Mouse (Mus musculus): Measurements from ENCODE around the gene Nhs. TPM values are rescaled to one million over a fixed set of nuclear protein-coding genes. Genes with fewer than 3 reads are reported as not detected.

The Nhs gene
- polyA plus RNA-seq (2014; fragmentation: Nextera tagmentation; extraction: Ambion mirVana) = 4.3 and 4.4 TPM in 2 replicates

GRCm38 (mm10) chrX:162159637-162160611 lies at the start of gene Nhs:
Gene Nhs, minus strand, starts transcription at chrX:162159730.
- Histone ChIP-seq H3K4me3 (replicated peaks; ENCODE audit: low read length) (peak within 1 kb of the TSS; percentile 63), H3K4me2 (replicated peaks) (peak within 1 kb of the TSS; percentile 60), H3K36me3 (replicated peaks; ENCODE audit: control insufficient read depth, insufficient read depth) (no peaks in the 10 kb centered on the region), H3K4me1 (replicated peaks; ENCODE audit: control insufficient read depth, insufficient read depth, low read length) (no peaks in the 10 kb centered on the region), H3K9ac (peak within 1 kb of the TSS; percentile 81), H3K27me3 (ENCODE audit: control insufficient read depth, insufficient read depth, low read length) (peaks cover 15% of the 10 kb centered on the region; the same call in 1 of the 2 replicates), H3K27ac (peak within 1 kb of the TSS; percentile 71), H3K9me3 (ENCODE audit: control insufficient read depth, low read length) (no peaks in the 10 kb centered on the region)
- 25% methylated on average over 56 of the region's 61 CpGs for WGBS
- peak; percentile 71 for DNase-seq (ENCODE audit: low spot score)
- peak; percentile 85 for ATAC-seq (ENCODE audit: low FRiP score)

- Histone ChIP-seq H3K9me3 (ENCODE audit: control insufficient read depth, low read length) (no peaks in the 10 kb centered on the region), H3K27me3 (ENCODE audit: control insufficient read depth, insufficient read depth, low read length) (0 out of 2 replicates have a peak, but pooled peaks cover 5% of the 10 kb centered on the region), H3K9ac (no peak overlapping the region), H3K4me2 (replicated peaks) (no peak overlapping the region), H3K4me1 (replicated peaks; ENCODE audit: control insufficient read depth, insufficient read depth, low read length) (no peaks in the 10 kb centered on the region), H3K36me3 (replicated peaks; ENCODE audit: control insufficient read depth, insufficient read depth) (no peaks in the 10 kb centered on the region), H3K27ac (no peak overlapping the region), H3K4me3 (replicated peaks; ENCODE audit: low read length) (no peak overlapping the region)
- 86% methylated on average over 2 of the region's 2 CpGs for whole genome bisulfite sequencing
- ATAC-seq (ENCODE audit: low FRiP score) (no peak), DNase-seq (ENCODE audit: low spot score) (no peak)
Observed at GRCm38 (mm10) chrX:162206350-162206884, 46.9 kb upstream of the Nhs start.

- 21% methylated on average over 61 of the region's 80 CpGs for WGBS
- no peaks in the 10 kb centered on the region for H3K36me3 ChIP-seq (replicated peaks; ENCODE audit: control insufficient read depth, insufficient read depth)
Observed at GRCm38 (mm10) chrX:162158743-162159636, 540 bp downstream of the Nhs start.

GRCm38 (mm10) chrX:162158142-162158541 lies 1.4 kb downstream of the Nhs start:
- H3K27me3 ChIP-seq (ENCODE audit: control insufficient read depth, insufficient read depth, low read length) = peaks cover 28% of the 10 kb centered on the region
- no peaks in the 10 kb centered on the region for H3K36me3 ChIP-seq (replicated peaks; ENCODE audit: control insufficient read depth, insufficient read depth)
- ATAC-seq (ENCODE audit: low FRiP score) (no peak), DNase-seq (ENCODE audit: low spot score) (no peak)
- no peak overlapping the region for H3K27ac ChIP-seq
- WGBS = 45% methylated on average over 5 of the region's 5 CpGs
- peak overlapping the region; percentile 63 for H3K4me3 ChIP-seq (replicated peaks; ENCODE audit: low read length)
- H3K4me1 ChIP-seq (replicated peaks; ENCODE audit: control insufficient read depth, insufficient read depth, low read length) = no peaks in the 10 kb centered on the region
- H3K9me3 ChIP-seq (ENCODE audit: control insufficient read depth, low read length) = no peaks in the 10 kb centered on the region
- H3K9ac ChIP-seq = peak overlapping the region; percentile 81
- peak overlapping the region; percentile 60 for H3K4me2 ChIP-seq (replicated peaks)

More at GRCm38 (mm10) chrX:162158743-162159636, 540 bp downstream of the Nhs start:
- H3K4me2 ChIP-seq (replicated peaks) = peak overlapping the region; percentile 60
- H3K4me1 ChIP-seq (replicated peaks; ENCODE audit: control insufficient read depth, insufficient read depth, low read length) = no peaks in the 10 kb centered on the region
- peak overlapping the region; percentile 71 for H3K27ac ChIP-seq
- no peaks in the 10 kb centered on the region for H3K9me3 ChIP-seq (ENCODE audit: control insufficient read depth, low read length)
- peak overlapping the region; percentile 81 for H3K9ac ChIP-seq
- DNase-seq (ENCODE audit: low spot score) (peak; percentile 34), ATAC-seq (ENCODE audit: low FRiP score) (peak; percentile 69)
- peak overlapping the region; percentile 63 for H3K4me3 ChIP-seq (replicated peaks; ENCODE audit: low read length)
- peaks cover 22% of the 10 kb centered on the region; the same call in 1 of the 2 replicates for H3K27me3 ChIP-seq (ENCODE audit: control insufficient read depth, insufficient read depth, low read length)

- DNase-seq (ENCODE audit: low spot score) (no peak), ATAC-seq (ENCODE audit: low FRiP score) (no peak)
- Histone ChIP-seq H3K27me3 (ENCODE audit: control insufficient read depth, insufficient read depth, low read length) (peaks cover 28% of the 10 kb centered on the region), H3K4me2 (replicated peaks) (no peak overlapping the region), H3K4me3 (replicated peaks; ENCODE audit: low read length) (no peak overlapping the region), H3K9me3 (ENCODE audit: control insufficient read depth, low read length) (no peaks in the 10 kb centered on the region), H3K9ac (no peak overlapping the region), H3K27ac (no peak overlapping the region), H3K4me1 (replicated peaks; ENCODE audit: control insufficient read depth, insufficient read depth, low read length) (0 out of 2 replicates have a peak, but pooled peaks cover 4% of the 10 kb centered on the region), H3K36me3 (replicated peaks; ENCODE audit: control insufficient read depth, insufficient read depth) (no peaks in the 10 kb centered on the region)
- WGBS = 40% methylated on average over 2 of the region's 2 CpGs
Observed at GRCm38 (mm10) chrX:162137807-162138206, 21.7 kb downstream of the Nhs start.

DNA sequence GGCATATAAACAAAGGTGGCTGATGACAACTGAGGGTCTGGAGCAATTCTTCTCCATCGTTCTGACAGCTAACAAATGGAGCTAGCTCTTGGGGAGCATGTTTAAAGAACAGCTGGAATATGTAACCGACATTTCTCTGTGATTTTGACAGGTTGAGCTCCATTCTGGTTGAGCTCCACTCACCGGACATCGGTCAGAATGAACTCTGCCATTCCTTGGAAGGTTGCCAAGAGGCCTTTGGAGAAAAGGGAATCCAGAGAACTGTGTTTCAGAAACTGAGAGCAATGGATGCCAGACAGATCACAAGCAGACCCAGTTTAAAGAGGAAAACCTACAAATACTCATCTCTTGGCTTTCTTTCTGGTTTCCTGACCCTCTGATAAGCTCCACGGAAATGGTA lies 46.3 kb downstream of the Nhs start:
- Histone ChIP-seq H3K9ac (no peak overlapping the region), H3K27me3 (ENCODE audit: control insufficient read depth, insufficient read depth, low read length) (peaks cover 43% of the 10 kb centered on the region), H3K4me3 (replicated peaks; ENCODE audit: low read length) (no peak overlapping the region), H3K27ac (no peak overlapping the region), H3K4me1 (replicated peaks; ENCODE audit: control insufficient read depth, insufficient read depth, low read length) (no peaks in the 10 kb centered on the region), H3K4me2 (replicated peaks) (no peak overlapping the region), H3K36me3 (replicated peaks; ENCODE audit: control insufficient read depth, insufficient read depth) (no peaks in the 10 kb centered on the region), H3K9me3 (ENCODE audit: control insufficient read depth, low read length) (no peaks in the 10 kb centered on the region)
- ATAC-seq (ENCODE audit: low FRiP score) (no peak), DNase-seq (ENCODE audit: low spot score) (peak; percentile 26)
- WGBS = 67% methylated on average over 5 of the region's 5 CpGs

DNA sequence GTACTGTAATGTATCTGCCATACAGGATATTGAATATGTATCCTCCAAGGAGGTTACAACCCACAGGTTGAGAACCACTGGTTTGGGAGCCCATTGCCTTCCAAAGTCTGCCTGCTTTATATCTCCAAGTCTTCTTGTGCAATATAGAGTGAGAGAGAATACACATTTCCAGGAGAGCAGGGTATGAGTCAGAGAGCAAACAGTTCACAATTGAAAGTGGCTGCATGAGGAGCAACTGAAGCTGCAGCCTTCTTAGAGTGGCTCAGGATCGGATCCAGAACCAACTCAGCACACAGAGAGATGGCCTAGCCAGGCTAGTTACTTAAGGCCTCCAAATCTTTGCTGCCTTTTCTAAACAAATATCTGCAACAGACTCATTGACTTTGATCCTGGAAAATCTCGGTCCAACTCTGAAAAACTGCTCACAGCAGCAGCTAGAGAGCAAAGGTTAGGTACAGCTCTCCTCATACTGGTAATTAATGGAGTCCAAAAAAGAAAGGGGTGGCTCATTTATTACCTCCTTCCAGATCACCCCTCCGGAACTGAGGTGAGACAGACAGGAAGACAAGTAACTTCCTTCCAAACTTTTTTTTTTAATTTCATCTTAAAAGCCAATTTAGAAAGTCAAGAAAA lies 56.6 kb downstream of the Nhs start:
- H3K36me3 ChIP-seq (replicated peaks; ENCODE audit: control insufficient read depth, insufficient read depth) = no peaks in the 10 kb centered on the region
- 89% methylated on average over 3 of the region's 3 CpGs for WGBS

DNA sequence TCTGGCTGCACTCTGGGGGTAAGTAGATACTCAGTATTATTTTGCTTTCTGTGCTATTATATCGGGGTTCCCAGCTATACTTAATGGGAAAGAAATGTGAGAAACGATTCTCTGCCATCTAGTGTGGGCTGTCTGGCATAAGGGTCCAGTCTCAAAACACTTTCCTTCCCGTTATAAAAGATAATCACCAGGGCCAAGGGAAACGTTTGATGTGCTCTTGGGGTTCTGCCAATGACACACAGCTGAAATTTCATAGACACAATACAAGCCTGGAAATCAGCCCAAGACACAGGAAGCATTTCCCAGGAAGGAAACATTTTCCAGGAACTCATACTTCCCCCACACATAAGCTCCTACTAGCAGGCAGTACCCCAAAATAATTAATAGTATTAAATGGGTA lies 61.2 kb downstream of the Nhs start:
- ATAC-seq (ENCODE audit: low FRiP score) = no peak
- Histone ChIP-seq H3K4me1 (replicated peaks; ENCODE audit: control insufficient read depth, insufficient read depth, low read length) (no peaks in the 10 kb centered on the region), H3K27me3 (ENCODE audit: control insufficient read depth, insufficient read depth, low read length) (peaks cover 54% of the 10 kb centered on the region), H3K4me2 (replicated peaks) (no peak overlapping the region), H3K9me3 (ENCODE audit: control insufficient read depth, low read length) (no peaks in the 10 kb centered on the region), H3K9ac (no peak overlapping the region), H3K4me3 (replicated peaks; ENCODE audit: low read length) (no peak overlapping the region), H3K36me3 (replicated peaks; ENCODE audit: control insufficient read depth, insufficient read depth) (no peaks in the 10 kb centered on the region), H3K27ac (no peak overlapping the region)
- WGBS = 50% methylated on average over 4 of the region's 4 CpGs
- DNase-seq (ENCODE audit: low spot score) = no peak

More for the DNA sequence above, 56.6 kb downstream of the Nhs start:
- no peak overlapping the region for H3K27ac ChIP-seq
- H3K9ac ChIP-seq = no peak overlapping the region
- no peaks in the 10 kb centered on the region for H3K4me1 ChIP-seq (replicated peaks; ENCODE audit: control insufficient read depth, insufficient read depth, low read length)
- H3K27me3 ChIP-seq (ENCODE audit: control insufficient read depth, insufficient read depth, low read length) = peaks cover 39% of the 10 kb centered on the region; the same call in 1 of the 2 replicates
- H3K4me3 ChIP-seq (replicated peaks; ENCODE audit: low read length) = no peak overlapping the region
- no peaks in the 10 kb centered on the region for H3K9me3 ChIP-seq (ENCODE audit: control insufficient read depth, low read length)
- ATAC-seq (ENCODE audit: low FRiP score) = no peak
- DNase-seq (ENCODE audit: low spot score) = no peak
- no peak overlapping the region for H3K4me2 ChIP-seq (replicated peaks)

Measured in hindbrain, embryonic 14.5 days (tissue).